Mouse (Mus musculus): ENCODE measurements around the gene Nid2.

GRCm38 (mm10) chr14:19836289-19836688 lies 85.2 kb downstream of the Nid2 start:
- TF ChIP-seq POLR2A (IDR thresholded peaks at IDR 0.05; ENCODE audit: low read depth, low read length) (no peak), CTCF (IDR thresholded peaks at IDR 0.05; ENCODE audit: extremely low read depth, insufficient read depth, insufficient read length, insufficient replicate concordance) (no peak)

Data from spleen, adult 2 months (tissue).